Comparison of ENCODE assay signal across 21 mouse cellular contexts in the genomic region with DNA sequence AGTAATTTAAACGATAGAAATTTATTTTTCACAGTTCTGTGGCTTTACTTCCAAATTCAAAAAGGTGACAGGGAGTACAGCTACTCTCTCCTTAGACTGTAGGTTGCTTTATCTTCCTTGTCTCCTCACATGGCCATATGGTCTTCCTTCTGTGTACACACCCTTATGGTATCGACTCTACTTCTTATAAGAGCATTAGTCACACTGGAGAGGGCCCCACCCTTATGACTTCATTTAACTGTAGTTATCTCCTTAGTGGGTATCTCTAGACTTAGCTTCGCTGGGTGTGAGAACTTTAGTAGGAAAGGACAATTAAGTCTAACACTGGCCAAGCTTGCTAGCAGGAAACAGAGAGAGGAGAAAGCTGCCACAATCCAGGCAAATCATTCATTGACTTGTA.
A peak's percentile ranks its signal among the peaks of the same experiment; 100 is the strongest.
DNase-seq lines count a peak whose midpoint lies in the region; ATAC-seq and TF ChIP-seq lines count a peak whose summit lies in the region.
"Had no signal": no experiment of that assay in that cellular context is flagged by ENCODE, and none has a peak within 500 bp of the region (broad histone marks: within the 10 kb centered on the region; RNA-seq: fewer than 3 reads in every experiment).

No protein-coding gene starts in this region.

- H3K36me3 ChIP-seq in MEL (ENCODE audit: control insufficient read depth in 1 of 2, insufficient read depth in 2 of 2, low read length in 2 of 2) = no peaks in the 10 kb centered on the region; a peak in 1 of 4 replicates
- no peaks in the 10 kb centered on the region for H3K36me3 ChIP-seq in intestine, embryonic 15.5 days
- no peaks in the 10 kb centered on the region for H3K36me3 ChIP-seq in intestine, postnatal 0 days (ENCODE audit: control insufficient read depth, insufficient read depth)
- H3K36me3 ChIP-seq: embryonic facial prominence, embryonic 10.5 days; embryonic facial prominence, embryonic 12.5 days; forebrain, embryonic 15.5 days; G1E had no signal

- no peak overlapping the region for H3K4me2 ChIP-seq in intestine, embryonic 15.5 days (replicated peaks)
- H3K4me2 ChIP-seq in intestine, postnatal 0 days (replicated peaks; ENCODE audit: low read depth) = no peak overlapping the region
- H3K4me2 ChIP-seq: embryonic facial prominence, embryonic 12.5 days; forebrain, embryonic 13.5 days; forebrain, embryonic 15.5 days had no signal

- no peak for TF ChIP-seq POLR2A in MEL (IDR thresholded peaks at IDR 0.05; ENCODE audit: control insufficient read depth in 1 of 2, insufficient read depth in 1 of 2, low read depth in 1 of 2, low read length in 2 of 2, poor library complexity in 1 of 2)

- no peak overlapping the region for H3K27ac ChIP-seq in MEL (ENCODE audit: control insufficient read depth, low read depth, low read length)
- no peak overlapping the region for H3K27ac ChIP-seq in intestine, embryonic 15.5 days
- H3K27ac ChIP-seq in intestine, postnatal 0 days (ENCODE audit: low read depth, low read length) = no peak overlapping the region
- H3K27ac ChIP-seq: embryonic facial prominence, embryonic 10.5 days; embryonic facial prominence, embryonic 12.5 days; forebrain, embryonic 13.5 days; forebrain, embryonic 15.5 days had no signal

- no peaks in the 10 kb centered on the region for H3K4me1 ChIP-seq in MEL (ENCODE audit: control insufficient read depth in 1 of 2, insufficient read depth in 2 of 2, low read length in 2 of 2)
- H3K4me1 ChIP-seq in intestine, embryonic 15.5 days (replicated peaks) = no peaks in the 10 kb centered on the region
- no peaks in the 10 kb centered on the region for H3K4me1 ChIP-seq in intestine, postnatal 0 days (replicated peaks; ENCODE audit: control insufficient read depth, insufficient read depth, low read length)
- H3K4me1 ChIP-seq: embryonic facial prominence, embryonic 10.5 days; embryonic facial prominence, embryonic 12.5 days; forebrain, embryonic 13.5 days had no signal

- no peaks in the 10 kb centered on the region for H3K9me3 ChIP-seq in MEL (replicated peaks; ENCODE audit: insufficient read depth, low read length)
- no peaks in the 10 kb centered on the region for H3K9me3 ChIP-seq in intestine, embryonic 15.5 days
- H3K9me3 ChIP-seq in intestine, postnatal 0 days (ENCODE audit: control insufficient read depth) = no peaks in the 10 kb centered on the region
- H3K9me3 ChIP-seq: embryonic facial prominence, embryonic 10.5 days; embryonic facial prominence, embryonic 12.5 days; forebrain, embryonic 13.5 days; forebrain, embryonic 15.5 days; G1E had no signal

- WGBS in intestine, embryonic 15.5 days = 69% methylated on average over 3 of the region's 3 CpGs
- WGBS in intestine, postnatal 0 days = 54% methylated on average over 3 of the region's 3 CpGs

- peak; percentile 53; the same call in 1 of the 2 replicates for ATAC-seq in intestine, embryonic 15.5 days
- 0 out of 2 replicates have a peak, but pooled peaks have one; percentile 28 for ATAC-seq in intestine, postnatal 0 days
- no peak for ATAC-seq in frontal cortex, adult (ENCODE audit: low TSS enrichment)
- ATAC-seq: CD4-positive, CD25-positive, alpha-beta regulatory T cell, adult 4 months; forebrain, embryonic 13.5 days; forebrain, embryonic 15.5 days; forebrain, postnatal 0 days had no signal

- no peak for TF ChIP-seq RAD21 in MEL (IDR thresholded peaks at IDR 0.05; ENCODE audit: low read depth, low read length)

- TF ChIP-seq EP300 in MEL (IDR thresholded peaks at IDR 0.05; ENCODE audit: low read depth in 1 of 2, low read length in 2 of 2) = no peak

- no peaks in the 10 kb centered on the region for H3K79me2 ChIP-seq in MEL (ENCODE audit: control insufficient read depth, insufficient read depth, low read length, poor library complexity)

- no peak overlapping the region for H3K4me3 ChIP-seq in MEL (ENCODE audit: control insufficient read depth in 1 of 2, insufficient read depth in 1 of 2, low read depth in 2 of 2, low read length in 2 of 2)
- no peak overlapping the region for H3K4me3 ChIP-seq in intestine, embryonic 15.5 days (replicated peaks)
- H3K4me3 ChIP-seq in intestine, postnatal 0 days (ENCODE audit: low read depth, low read length) = no peak overlapping the region
- H3K4me3 ChIP-seq: embryonic facial prominence, embryonic 10.5 days; embryonic facial prominence, embryonic 12.5 days; forebrain, embryonic 13.5 days; forebrain, embryonic 15.5 days had no signal

- peak; percentile 37 for DNase-seq in MEL (ENCODE audit: low read depth, low spot score)
- no peak for DNase-seq in adrenal gland, postnatal 10 days
- no peak for DNase-seq in heart, postnatal 10 days
- DNase-seq: adrenal gland, adult 2 months; adrenal gland, postnatal 14 days; B cell, adult 2 months; cerebellum, adult 11-12 months; cerebellum, adult 2 months; cerebellum, adult 9-10 months; cerebellum, postnatal 25 days; forebrain, postnatal 0 days had no signal

- no peak overlapping the region for H3K9ac ChIP-seq in MEL (ENCODE audit: control insufficient read depth, low read depth, low read length, poor library complexity, severe bottlenecking)
- no peak overlapping the region for H3K9ac ChIP-seq in intestine, embryonic 15.5 days
- H3K9ac ChIP-seq in intestine, postnatal 0 days (ENCODE audit: low read depth, low read length) = no peak overlapping the region
- H3K9ac ChIP-seq: embryonic facial prominence, embryonic 12.5 days; forebrain, embryonic 13.5 days; forebrain, embryonic 15.5 days; forebrain, postnatal 0 days had no signal

- no peak for TF ChIP-seq CTCF in MEL (IDR thresholded peaks at IDR 0.05 in 2 of 3, conservative IDR thresholded peaks at IDR 0.05 in 1 of 3; ENCODE audit: control insufficient read depth in 1 of 3, insufficient read depth in 1 of 3, low read depth in 2 of 3, low read length in 3 of 3, poor library complexity in 1 of 3, severe bottlenecking in 1 of 3)
- no peak for TF ChIP-seq CTCF in intestine, postnatal 0 days (IDR thresholded peaks at IDR 0.05; ENCODE audit: low read depth)

- H3K27me3 ChIP-seq in MEL (ENCODE audit: control insufficient read depth in 1 of 2, insufficient read depth in 2 of 2, low read length in 2 of 2) = peaks cover 2 to 3% of the 10 kb centered on the region in 2 experiments; a peak in 3 of 4 replicates
- H3K27me3 ChIP-seq in intestine, embryonic 15.5 days (replicated peaks) = no peaks in the 10 kb centered on the region
- peaks cover 4% of the 10 kb centered on the region; the same call in 1 of the 2 replicates for H3K27me3 ChIP-seq in intestine, postnatal 0 days (replicated peaks; ENCODE audit: control insufficient read depth, insufficient read depth, low read length)
- H3K27me3 ChIP-seq: CH12.LX; embryonic facial prominence, embryonic 12.5 days; forebrain, embryonic 13.5 days; forebrain, embryonic 15.5 days had no signal

- intact Hi-C loops in heart, postnatal 10 days (cut with DNase I) = no loop called here

TF ChIP-seq in MEL, 35 proteins besides CTCF, POLR2A, EP300 and RAD21:
- TF ChIP-seq ZC3H11A (IDR thresholded peaks at IDR 0.05; ENCODE audit: low read depth, low read length) (no peak), POLR2AphosphoS5 (IDR thresholded peaks at IDR 0.05; ENCODE audit: borderline replicate concordance, low read depth, low read length) (no peak), GATA1 (IDR thresholded peaks at IDR 0.05; ENCODE audit: low read depth, low read length) (0 out of 2 replicates have a peak, but pooled peaks have one; percentile 8), GABPA (IDR thresholded peaks at IDR 0.05; ENCODE audit: low read depth, low read length) (no peak), NELFE (IDR thresholded peaks at IDR 0.05; ENCODE audit: low read depth, low read length) (no peak), MXI1 (IDR thresholded peaks at IDR 0.05; ENCODE audit: low read depth, low read length) (no peak), ETS1 (IDR thresholded peaks at IDR 0.05; ENCODE audit: low read depth, low read length) (peak; percentile 27; the same call in 1 of the 2 replicates), MAZ (IDR thresholded peaks at IDR 0.05; ENCODE audit: low read depth, low read length) (no peak), MYC (IDR thresholded peaks at IDR 0.05; ENCODE audit: low read depth, low read length) (no peak), SMC3 (IDR thresholded peaks at IDR 0.05; ENCODE audit: low read depth, low read length) (no peak), MAX (IDR thresholded peaks at IDR 0.05; ENCODE audit: low read length) (no peak), UBTF (IDR thresholded peaks at IDR 0.05; ENCODE audit: borderline replicate concordance, insufficient read depth, low read depth, low read length) (no peak)
